ENCODE assay signal across 8 mouse cellular contexts in genomic region chr14:78668291-78668690, GRCm38 (mm10).
DNase-seq lines count a peak whose midpoint lies in the region; ATAC-seq and TF ChIP-seq lines count a peak whose summit lies in the region.

No protein-coding gene starts in this region.

- H3K4me1 ChIP-seq in cortical plate, adult 2 months (ENCODE audit: control insufficient read depth, insufficient read depth, low read length), result peaks cover 2% of the 10 kb centered on the region; the same call in 1 of the 2 replicates
- H3K4me1 ChIP-seq in kidney, embryonic 14.5 days (ENCODE audit: control insufficient read depth, insufficient read depth, low read length), result no peaks in the 10 kb centered on the region
- H3K4me1 ChIP-seq in limb, embryonic 14.5 days (ENCODE audit: control insufficient read depth, insufficient read depth, low read length), result no peaks in the 10 kb centered on the region
- H3K4me1 ChIP-seq in stomach, embryonic 15.5 days, result no peaks in the 10 kb centered on the region

- DNase-seq in 416B (ENCODE audit: low read depth) (peak; percentile 90), adipocyte (ENCODE audit: low spot score) (peak; percentile 86)
- peak; percentile 28 to 62 for DNase-seq in gastrocnemius, postnatal 36 days
- peak; percentile 90 for DNase-seq in limb, embryonic 14.5 days (ENCODE audit: low spot score)
- peak; percentile 70 for DNase-seq in neural tube, embryonic 10.5 days (ENCODE audit: extremely low spot score, low spot score)

- H3K4me2 ChIP-seq in kidney, embryonic 14.5 days (replicated peaks; ENCODE audit: low read depth, low read length), result no peak overlapping the region
- H3K4me2 ChIP-seq in limb, embryonic 14.5 days (replicated peaks; ENCODE audit: low read depth, low read length, severe bottlenecking), result no peak overlapping the region
- no peak overlapping the region for H3K4me2 ChIP-seq in stomach, embryonic 15.5 days

- no peaks in the 10 kb centered on the region for H3K36me3 ChIP-seq in kidney, embryonic 14.5 days (ENCODE audit: control insufficient read depth, insufficient read depth, low read length)
- no peaks in the 10 kb centered on the region for H3K36me3 ChIP-seq in limb, embryonic 14.5 days (ENCODE audit: control insufficient read depth, insufficient read depth, low read length)
- H3K36me3 ChIP-seq in stomach, embryonic 15.5 days, result no peaks in the 10 kb centered on the region

- H3K27me3 ChIP-seq in kidney, embryonic 14.5 days (ENCODE audit: control insufficient read depth, insufficient read depth, low read length), result no peaks in the 10 kb centered on the region
- H3K27me3 ChIP-seq in limb, embryonic 14.5 days (ENCODE audit: control insufficient read depth, insufficient read depth, low read length), result no peaks in the 10 kb centered on the region
- H3K27me3 ChIP-seq in stomach, embryonic 15.5 days (replicated peaks), result no peaks in the 10 kb centered on the region

- TF ChIP-seq POLR2A in cortical plate, adult 2 months (IDR thresholded peaks at IDR 0.05; ENCODE audit: extremely low read depth, insufficient read depth, low read length), result no peak
- no peak for TF ChIP-seq POLR2A in limb, embryonic 14.5 days (IDR thresholded peaks at IDR 0.05; ENCODE audit: borderline replicate concordance, extremely low read depth, insufficient read depth, insufficient read length)

- H3K9me3 ChIP-seq in kidney, embryonic 14.5 days (ENCODE audit: control insufficient read depth, low read length), result no peaks in the 10 kb centered on the region
- H3K9me3 ChIP-seq in limb, embryonic 14.5 days (ENCODE audit: control insufficient read depth, low read length), result no peaks in the 10 kb centered on the region
- no peaks in the 10 kb centered on the region for H3K9me3 ChIP-seq in stomach, embryonic 15.5 days

- no peak overlapping the region for H3K9ac ChIP-seq in kidney, embryonic 14.5 days (ENCODE audit: low read depth, low read length)
- no peak overlapping the region for H3K9ac ChIP-seq in limb, embryonic 14.5 days (ENCODE audit: low read depth, low read length, severe bottlenecking)
- no peak overlapping the region for H3K9ac ChIP-seq in stomach, embryonic 15.5 days

- ATAC-seq in kidney, embryonic 14.5 days (ENCODE audit: low FRiP score, low TSS enrichment), result peak; percentile 72
- ATAC-seq in limb, embryonic 14.5 days (ENCODE audit: low FRiP score, low read depth), result peak; percentile 55; the same call in 1 of the 2 replicates
- peak; percentile 65; the same call in 1 of the 2 replicates for ATAC-seq in stomach, embryonic 15.5 days (ENCODE audit: insufficient read depth, low FRiP score, low read depth)

- peak; percentile 95 for TF ChIP-seq CTCF in cortical plate, adult 2 months (IDR thresholded peaks at IDR 0.05; ENCODE audit: extremely low read depth, insufficient read depth, low read length)

- WGBS in kidney, embryonic 14.5 days, result 22% methylated on average over 6 of the region's 6 CpGs
- 21% methylated on average over 6 of the region's 6 CpGs for WGBS in limb, embryonic 14.5 days
- 17% methylated on average over 6 of the region's 6 CpGs for WGBS in stomach, embryonic 15.5 days

- no peak overlapping the region for H3K27ac ChIP-seq in cortical plate, adult 2 months (ENCODE audit: insufficient read depth, low read length)
- H3K27ac ChIP-seq in kidney, embryonic 14.5 days (ENCODE audit: low read depth, low read length), result no peak overlapping the region
- H3K27ac ChIP-seq in limb, embryonic 14.5 days (replicated peaks; ENCODE audit: low read depth, low read length), result no peak overlapping the region
- no peak overlapping the region for H3K27ac ChIP-seq in stomach, embryonic 15.5 days

- H3K4me3 ChIP-seq in cortical plate, adult 2 months (ENCODE audit: insufficient read depth, low read length), result no peak overlapping the region
- H3K4me3 ChIP-seq in kidney, embryonic 14.5 days (ENCODE audit: low read length), result no peak overlapping the region
- no peak overlapping the region for H3K4me3 ChIP-seq in limb, embryonic 14.5 days (replicated peaks; ENCODE audit: low read length)
- no peak overlapping the region for H3K4me3 ChIP-seq in stomach, embryonic 15.5 days (replicated peaks)

- intact Hi-C loops in gastrocnemius, postnatal 36 days (cut with DNase I), result loop anchor here (2.0 kb wide), 1 partner anchor 439 kb away; no protein-coding TSS in a partner anchor
